Mouse (Mus musculus): ENCODE measurements around the gene Srgap1. TPM values are rescaled to one million over a fixed set of nuclear protein-coding genes. Genes with fewer than 3 reads are reported as not detected.
A peak's percentile ranks its signal among the peaks of the same experiment; 100 is the strongest.

Srgap1 gene
- polyA plus RNA-seq, 1 experiment = 16.2 TPM

DNA sequence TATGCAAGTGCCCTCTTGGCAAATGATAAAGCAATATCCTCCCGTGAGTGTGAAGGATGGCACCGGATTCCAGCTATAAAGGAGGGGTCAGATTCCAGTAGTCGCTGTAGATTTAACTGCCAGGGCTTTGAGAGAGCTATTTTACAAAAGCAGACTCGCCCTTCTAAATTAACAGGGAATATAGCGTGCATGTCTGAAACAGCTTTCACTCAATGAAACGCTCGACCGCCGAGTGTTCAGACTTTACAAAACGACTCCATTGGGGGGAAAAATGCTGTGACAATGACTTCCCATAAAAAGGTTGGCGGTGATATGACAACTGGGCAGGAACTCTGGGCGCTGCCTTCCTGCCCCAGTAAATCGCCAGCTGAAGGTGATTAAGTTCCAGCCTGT lies 608 bp downstream of the Srgap1 start:
- Histone ChIP-seq H3K4me3 (ENCODE audit: insufficient read depth, low read length) (peak overlapping the region; percentile 87), H3K27ac (ENCODE audit: insufficient read depth, low read length) (no peak overlapping the region), H3K4me1 (ENCODE audit: control insufficient read depth, insufficient read depth, low read length) (no peaks in the 10 kb centered on the region)
- TF ChIP-seq CTCF (IDR thresholded peaks at IDR 0.05; ENCODE audit: borderline replicate concordance, insufficient read depth, low read length) (no peak), POLR2A (IDR thresholded peaks at IDR 0.05; ENCODE audit: low read depth, low read length) (no peak)

DNA sequence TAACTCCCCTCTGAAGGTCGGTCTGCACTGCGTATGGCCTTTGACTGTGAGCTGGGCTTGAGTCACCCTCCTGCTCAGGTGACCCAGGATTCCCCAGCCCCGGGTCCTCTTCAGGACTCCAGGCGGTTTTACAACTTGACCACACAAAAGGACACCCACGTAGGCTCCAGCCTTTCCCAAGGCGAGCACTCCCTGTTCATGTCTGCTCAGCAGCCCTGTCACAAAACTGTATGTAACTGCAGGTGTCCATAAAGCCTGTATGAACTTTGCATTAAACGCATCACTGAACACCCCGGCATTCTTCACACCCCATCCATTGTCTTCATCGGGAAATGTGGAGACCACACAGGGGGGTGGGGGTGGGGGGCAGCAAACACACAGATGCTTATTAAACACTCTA lies 1.2 kb downstream of the Srgap1 start:
- H3K27ac ChIP-seq (ENCODE audit: insufficient read depth, low read length) = no peak overlapping the region
- peak overlapping the region; percentile 39; the same call in 1 of the 2 replicates for H3K4me3 ChIP-seq (ENCODE audit: insufficient read depth, low read length)
- TF ChIP-seq CTCF (IDR thresholded peaks at IDR 0.05; ENCODE audit: borderline replicate concordance, insufficient read depth, low read length) (no peak), POLR2A (IDR thresholded peaks at IDR 0.05; ENCODE audit: low read depth, low read length) (no peak)
- no peaks in the 10 kb centered on the region for H3K4me1 ChIP-seq (ENCODE audit: control insufficient read depth, insufficient read depth, low read length)

DNA sequence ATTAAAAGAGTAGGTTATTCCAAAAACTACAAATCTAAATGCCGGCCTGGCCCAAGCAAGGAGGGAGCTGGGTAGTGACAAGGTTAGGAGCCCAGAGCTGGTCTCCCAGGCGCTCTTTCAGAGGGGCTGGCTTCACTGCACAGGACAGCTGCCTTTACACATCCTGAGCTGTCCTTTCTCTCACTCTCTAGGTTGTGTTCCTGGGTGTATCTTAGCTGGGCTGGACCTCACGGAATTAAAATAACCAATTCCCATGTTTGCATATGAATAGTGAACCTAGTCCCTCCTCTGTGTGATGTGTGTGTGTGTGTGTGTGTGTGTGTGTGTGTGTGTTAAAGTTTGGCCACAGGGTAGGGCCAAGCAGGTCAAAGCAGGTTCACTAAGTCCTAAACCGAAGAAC lies 2.2 kb downstream of the Srgap1 start:
- Histone ChIP-seq H3K27ac (ENCODE audit: insufficient read depth, low read length) (no peak overlapping the region), H3K4me3 (ENCODE audit: insufficient read depth, low read length) (no peak overlapping the region), H3K4me1 (ENCODE audit: control insufficient read depth, insufficient read depth, low read length) (no peaks in the 10 kb centered on the region)
- TF ChIP-seq POLR2A (IDR thresholded peaks at IDR 0.05; ENCODE audit: low read depth, low read length) (no peak), CTCF (IDR thresholded peaks at IDR 0.05; ENCODE audit: borderline replicate concordance, insufficient read depth, low read length) (no peak)

DNA sequence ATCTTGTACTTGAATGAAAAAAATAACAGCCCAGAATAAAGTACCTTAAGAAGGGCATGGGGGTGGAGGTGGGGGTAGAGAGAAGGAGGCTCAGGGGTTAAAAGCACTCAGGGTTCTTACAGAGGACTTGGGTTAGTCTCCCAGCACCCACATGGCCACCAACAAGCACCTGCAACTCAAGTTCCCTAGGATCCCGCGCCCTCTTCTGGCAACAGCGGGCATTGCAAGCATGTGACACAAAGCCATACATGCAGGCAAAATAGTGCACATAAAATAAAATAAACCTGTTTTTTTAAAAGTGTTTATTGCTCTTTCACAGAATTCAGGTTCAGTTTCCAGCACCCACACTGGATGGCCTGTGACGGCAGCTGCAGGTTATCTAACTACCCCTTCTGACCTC lies 6.7 kb downstream of the Srgap1 start:
- Histone ChIP-seq H3K27ac (ENCODE audit: insufficient read depth, low read length) (no peak overlapping the region), H3K4me1 (ENCODE audit: control insufficient read depth, insufficient read depth, low read length) (no peaks in the 10 kb centered on the region), H3K4me3 (ENCODE audit: insufficient read depth, low read length) (no peak overlapping the region)
- TF ChIP-seq POLR2A (IDR thresholded peaks at IDR 0.05; ENCODE audit: low read depth, low read length) = no peak
- peak; percentile 26; the same call in 1 of the 2 replicates for TF ChIP-seq CTCF (IDR thresholded peaks at IDR 0.05; ENCODE audit: borderline replicate concordance, insufficient read depth, low read length)

DNA sequence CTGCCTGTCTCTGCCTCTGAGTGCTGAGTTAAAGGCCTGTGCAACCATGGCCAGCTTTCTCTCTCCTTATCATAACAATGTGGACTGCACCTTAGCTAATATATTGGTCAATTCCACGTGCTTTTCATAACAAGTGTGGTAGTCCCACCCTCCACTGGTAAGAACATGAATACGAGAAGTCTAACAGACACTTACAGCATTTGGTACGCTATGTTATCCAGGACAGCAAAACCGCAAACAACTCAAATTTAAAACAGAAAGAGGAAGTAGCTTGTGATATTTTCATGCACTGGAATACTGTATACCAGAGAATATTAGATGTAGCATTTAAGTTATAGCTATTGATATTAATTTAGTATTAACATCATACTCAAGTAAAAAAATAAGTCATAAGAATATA lies 7.5 kb downstream of the Srgap1 start:
- no peak overlapping the region for H3K27ac ChIP-seq (ENCODE audit: insufficient read depth, low read length)

DNA sequence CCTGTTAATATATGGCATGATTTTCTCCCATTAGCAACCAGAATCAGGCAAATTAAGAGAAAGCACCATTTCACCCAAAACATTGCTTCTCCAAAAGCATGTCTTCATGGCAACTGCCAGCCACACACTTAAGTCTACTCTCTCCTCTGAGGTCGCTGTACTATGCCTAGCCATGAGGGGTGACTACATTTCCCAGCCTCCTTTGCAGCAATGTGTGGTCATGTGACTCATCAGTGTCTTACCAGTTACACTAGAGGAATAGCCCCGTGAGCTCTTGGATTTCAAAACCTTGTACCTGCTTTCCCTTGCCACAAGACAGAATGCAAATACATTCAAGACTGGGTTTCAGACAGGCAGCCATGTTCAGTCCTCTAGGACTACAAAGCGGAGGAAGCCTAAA lies 8.6 kb downstream of the Srgap1 start:
- Histone ChIP-seq H3K27ac (ENCODE audit: insufficient read depth, low read length) (no peak overlapping the region), H3K4me3 (ENCODE audit: insufficient read depth, low read length) (no peak overlapping the region), H3K4me1 (ENCODE audit: control insufficient read depth, insufficient read depth, low read length) (no peaks in the 10 kb centered on the region)
- TF ChIP-seq CTCF (IDR thresholded peaks at IDR 0.05; ENCODE audit: borderline replicate concordance, insufficient read depth, low read length) = no peak
- no peak for TF ChIP-seq POLR2A (IDR thresholded peaks at IDR 0.05; ENCODE audit: low read depth, low read length)

More for the DNA sequence above, 7.5 kb downstream of the Srgap1 start:
- no peak overlapping the region for H3K4me3 ChIP-seq (ENCODE audit: insufficient read depth, low read length)
- H3K4me1 ChIP-seq (ENCODE audit: control insufficient read depth, insufficient read depth, low read length) = no peaks in the 10 kb centered on the region
- TF ChIP-seq POLR2A (IDR thresholded peaks at IDR 0.05; ENCODE audit: low read depth, low read length) (no peak), CTCF (IDR thresholded peaks at IDR 0.05; ENCODE audit: borderline replicate concordance, insufficient read depth, low read length) (no peak)

DNA sequence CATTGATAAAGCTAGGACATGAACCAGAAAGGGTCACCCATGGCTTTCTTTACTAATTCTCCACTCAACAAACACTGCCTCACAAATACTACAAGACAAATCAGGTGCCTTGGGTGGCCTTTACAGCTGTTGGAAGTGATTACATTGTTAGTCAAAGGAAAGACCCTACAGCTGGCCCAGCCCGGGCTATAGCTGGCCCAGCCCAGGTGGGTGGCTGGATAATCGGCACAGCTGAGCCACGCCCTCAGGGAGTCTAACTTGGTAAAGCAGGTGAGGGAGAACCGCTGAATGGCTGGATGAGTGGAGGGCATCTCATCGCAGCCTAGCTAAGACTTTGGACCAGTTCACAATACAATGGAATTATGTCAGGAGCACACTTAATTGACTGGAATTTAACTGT lies 13.8 kb downstream of the Srgap1 start:
- TF ChIP-seq CTCF (IDR thresholded peaks at IDR 0.05; ENCODE audit: borderline replicate concordance, insufficient read depth, low read length) (no peak), POLR2A (IDR thresholded peaks at IDR 0.05; ENCODE audit: low read depth, low read length) (no peak)
- Histone ChIP-seq H3K4me1 (ENCODE audit: control insufficient read depth, insufficient read depth, low read length) (no peaks in the 10 kb centered on the region), H3K4me3 (ENCODE audit: insufficient read depth, low read length) (no peak overlapping the region)

DNA sequence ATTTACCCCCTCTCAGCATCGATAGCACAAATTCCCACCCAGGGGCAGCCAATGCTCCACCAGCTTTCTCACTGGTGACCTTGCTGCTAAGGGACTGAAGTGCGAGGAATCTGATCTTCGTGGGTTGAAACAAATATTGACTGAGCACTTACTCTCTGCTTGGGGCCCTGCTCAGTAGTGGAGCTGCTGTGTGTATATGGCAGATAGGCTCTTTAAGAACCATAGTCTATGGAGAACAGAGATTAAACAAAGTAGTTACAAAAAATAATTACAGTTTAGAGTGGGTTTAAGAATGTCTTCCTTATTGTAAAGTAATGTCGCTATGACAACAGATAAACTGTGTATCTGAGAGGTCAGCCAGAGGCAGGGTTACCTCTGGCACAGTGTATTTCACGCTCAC lies 16.7 kb downstream of the Srgap1 start:
- no peak overlapping the region for H3K27ac ChIP-seq (ENCODE audit: insufficient read depth, low read length)
- no peak for TF ChIP-seq POLR2A (IDR thresholded peaks at IDR 0.05; ENCODE audit: low read depth, low read length)
- no peak overlapping the region for H3K4me3 ChIP-seq (ENCODE audit: insufficient read depth, low read length)
- H3K4me1 ChIP-seq (ENCODE audit: control insufficient read depth, insufficient read depth, low read length) = no peaks in the 10 kb centered on the region

More for the DNA sequence above, 13.8 kb downstream of the Srgap1 start:
- H3K27ac ChIP-seq (ENCODE audit: insufficient read depth, low read length) = no peak overlapping the region

DNA sequence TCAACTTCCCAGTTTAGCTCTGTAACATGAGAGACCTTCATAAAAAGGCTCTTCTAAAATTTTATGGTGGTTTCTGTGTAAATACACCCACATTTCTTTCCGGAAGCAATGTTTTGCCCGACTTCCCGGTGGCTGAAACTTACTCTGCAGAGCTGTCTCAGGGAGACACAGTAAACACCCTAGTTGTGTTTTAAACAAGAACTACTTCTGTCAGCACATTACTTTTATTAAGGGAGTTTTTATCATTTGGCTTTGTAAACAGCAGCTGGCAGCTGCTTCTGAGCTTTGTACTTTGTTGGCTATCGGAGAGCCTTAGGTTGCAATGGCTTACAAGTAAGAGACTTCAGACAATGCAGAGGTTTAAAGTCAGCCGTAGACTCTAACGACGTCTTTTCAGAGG lies 17.4 kb downstream of the Srgap1 start:
- H3K27ac ChIP-seq (ENCODE audit: insufficient read depth, low read length) = no peak overlapping the region
- no peak overlapping the region for H3K4me3 ChIP-seq (ENCODE audit: insufficient read depth, low read length)
- H3K4me1 ChIP-seq (ENCODE audit: control insufficient read depth, insufficient read depth, low read length) = no peaks in the 10 kb centered on the region
- TF ChIP-seq POLR2A (IDR thresholded peaks at IDR 0.05; ENCODE audit: low read depth, low read length) = no peak
- TF ChIP-seq CTCF (IDR thresholded peaks at IDR 0.05; ENCODE audit: borderline replicate concordance, insufficient read depth, low read length) = no peak

DNA sequence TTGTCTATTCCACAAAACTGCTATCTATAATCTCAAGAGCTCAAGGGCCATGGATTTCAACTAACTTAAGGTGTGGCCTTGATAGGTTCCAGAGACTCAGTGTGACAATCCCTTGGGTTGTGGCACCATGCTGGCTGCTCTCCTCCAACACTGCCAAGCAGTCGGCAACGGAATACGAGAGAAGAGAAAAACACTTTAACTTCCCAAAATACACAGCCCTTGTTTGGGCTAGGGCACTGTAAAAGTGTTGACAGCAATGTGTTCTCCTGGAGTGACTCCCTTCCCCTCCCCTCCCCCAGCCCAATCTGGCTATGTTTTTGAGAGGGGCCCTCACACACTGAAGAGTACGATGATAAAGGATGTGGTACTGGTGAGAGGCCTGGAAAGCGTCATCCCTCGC lies 21.9 kb downstream of the Srgap1 start:
- TF ChIP-seq CTCF (IDR thresholded peaks at IDR 0.05; ENCODE audit: borderline replicate concordance, insufficient read depth, low read length) (no peak), POLR2A (IDR thresholded peaks at IDR 0.05; ENCODE audit: low read depth, low read length) (no peak)
- no peak overlapping the region for H3K4me3 ChIP-seq (ENCODE audit: insufficient read depth, low read length)
- H3K4me1 ChIP-seq (ENCODE audit: control insufficient read depth, insufficient read depth, low read length) = no peaks in the 10 kb centered on the region
- no peak overlapping the region for H3K27ac ChIP-seq (ENCODE audit: insufficient read depth, low read length)

DNA sequence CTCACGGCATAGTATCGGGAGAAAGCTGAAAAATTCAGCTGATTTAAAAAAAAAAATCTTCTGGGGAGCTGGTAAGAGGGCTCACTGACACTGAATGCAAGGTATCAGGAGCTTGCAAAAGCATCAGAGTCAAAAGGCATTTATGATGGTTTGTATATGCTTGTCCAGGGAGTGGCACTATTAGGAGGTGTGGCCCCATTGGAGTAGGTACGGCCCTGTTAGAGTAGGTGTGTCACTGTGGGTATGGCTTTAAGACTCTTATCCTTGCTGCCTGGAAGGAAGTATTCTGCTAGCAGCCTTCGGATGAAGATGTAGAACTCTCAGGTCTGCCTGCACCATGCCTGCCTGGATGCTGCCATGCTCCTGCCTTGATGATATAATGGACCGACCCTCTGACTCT lies 26.2 kb downstream of the Srgap1 start:
- Histone ChIP-seq H3K4me3 (ENCODE audit: insufficient read depth, low read length) (no peak overlapping the region), H3K27ac (ENCODE audit: insufficient read depth, low read length) (no peak overlapping the region), H3K4me1 (ENCODE audit: control insufficient read depth, insufficient read depth, low read length) (peaks cover 8% of the 10 kb centered on the region)
- TF ChIP-seq POLR2A (IDR thresholded peaks at IDR 0.05; ENCODE audit: low read depth, low read length) (no peak), CTCF (IDR thresholded peaks at IDR 0.05; ENCODE audit: borderline replicate concordance, insufficient read depth, low read length) (no peak)
